Mouse (Mus musculus) cerebellum, adult 2 months (tissue): ENCODE measurements around the gene Pnma1.

ENCODE experiments used
- CTCF ChIP-seq: fragments of 200-500 bp; IDR thresholded peaks from 2 replicates; pipeline ENCODE4 v1.5.1; 2011; ENCODE audit warnings: low read depth, mild to moderate bottlenecking, control low read depth, low read length, moderate library complexity, borderline replicate concordance; ENCODE audit not compliant: insufficient read depth
- POLR2A ChIP-seq: fragments of 200-500 bp; IDR thresholded peaks from 2 replicates; pipeline ENCODE4 v1.6.1; 2011; ENCODE audit warnings: low read length, control low read depth, borderline replicate concordance; ENCODE audit not compliant: insufficient read depth

DNA sequence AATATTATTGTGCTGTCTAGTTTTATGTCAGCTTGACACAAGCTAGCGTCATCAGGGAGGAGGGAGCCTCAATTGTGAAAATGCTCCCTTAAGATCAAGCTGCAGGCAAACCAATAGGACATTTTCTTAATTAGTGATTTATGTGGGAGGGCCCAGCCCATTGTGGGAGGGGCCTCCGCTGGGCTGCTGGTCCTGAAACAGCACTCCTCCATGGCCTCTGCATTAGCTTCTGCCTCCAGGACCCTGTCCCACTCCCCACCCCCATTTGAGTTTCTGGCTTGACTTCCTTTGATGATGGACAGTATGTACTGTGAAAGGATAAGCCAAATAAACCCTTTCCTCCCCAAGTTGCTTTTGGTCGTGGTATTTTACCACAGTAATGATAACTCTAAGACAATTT lies 41.3 kb downstream of the Pnma1 start:
- no peak for TF ChIP-seq POLR2A
- TF ChIP-seq CTCF = no peak
